Mouse (Mus musculus) embryo, embryonic 9.5 days (tissue): Measurements from ENCODE around the gene Nrxn1.

Experiments
- DNase-seq: peaks from one replicate; pipeline ENCODE4 v3.0.0-alpha.2; 2017; ENCODE audit errors: extremely low spot score

The Nrxn1 gene

GRCm38 (mm10) chr17:90962904-90963531, 129.9 kb downstream of the Nrxn1 start:
- DNase-seq: peak; percentile 24

DNA sequence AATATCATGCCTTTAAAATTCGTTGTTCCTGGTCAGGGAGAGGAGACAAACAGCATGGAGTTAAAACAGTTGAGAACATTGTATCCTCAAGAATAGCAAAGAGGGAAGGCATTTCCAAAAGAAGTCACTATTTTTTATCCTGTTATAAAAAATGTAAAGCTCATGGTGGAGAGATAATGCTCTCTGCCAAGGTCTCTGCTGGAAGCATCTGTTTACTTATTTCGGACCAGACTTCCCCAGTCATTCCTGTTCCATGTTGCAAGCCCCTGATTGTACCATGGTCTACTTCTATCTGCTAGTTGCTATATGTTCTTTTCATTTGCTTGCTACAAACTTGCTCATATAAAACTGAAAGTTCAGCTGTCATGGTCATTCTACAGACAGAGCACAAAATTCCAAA, 137.7 kb downstream of the Nrxn1 start:
- DNase-seq: no peak

DNA sequence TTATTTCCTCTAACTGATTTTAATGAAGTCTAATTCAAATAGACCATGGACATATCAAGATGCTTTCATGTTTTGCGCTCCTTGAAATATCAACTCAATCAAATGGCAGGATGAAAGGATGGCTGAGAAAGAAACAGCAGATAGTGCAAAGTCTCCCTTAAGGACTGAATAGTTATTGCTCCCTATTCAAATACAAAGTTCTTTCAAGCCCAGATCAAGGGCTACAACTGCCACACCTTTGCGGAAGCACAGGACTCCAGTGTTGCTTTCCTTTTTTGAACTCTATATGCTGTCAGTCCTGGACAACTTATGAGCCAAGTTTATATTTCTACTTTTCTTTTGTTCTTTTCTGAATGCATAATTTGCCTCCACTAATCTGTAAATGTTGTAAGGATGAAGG, 157.9 kb downstream of the Nrxn1 start:
- DNase-seq: no peak

GRCm38 (mm10) chr17:90913320-90913719, 179.6 kb downstream of the Nrxn1 start:
- no peak for DNase-seq

DNA sequence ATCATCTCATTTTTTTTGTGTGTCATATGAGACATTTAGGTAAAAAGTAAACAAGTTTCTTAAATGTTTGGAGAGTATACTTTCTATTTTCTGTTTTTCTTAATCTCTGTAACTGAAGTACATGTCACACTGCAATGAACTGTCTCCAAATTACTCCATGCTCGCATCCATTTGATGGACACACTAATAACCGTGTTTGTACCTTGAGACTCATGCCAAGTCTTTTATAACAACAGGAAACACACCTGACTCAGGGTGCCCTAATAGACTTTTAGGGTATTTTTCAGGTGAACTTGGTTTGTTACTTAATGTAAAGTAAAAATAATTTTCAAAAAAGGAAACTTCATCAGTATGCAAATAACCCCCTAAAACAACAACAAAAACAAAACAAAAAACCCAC, 180.1 kb downstream of the Nrxn1 start:
- DNase-seq: no peak

- no peak for DNase-seq
These were observed 180.5 kb downstream of the Nrxn1 start for GRCm38 (mm10) chr17:90912341-90912740.

DNA sequence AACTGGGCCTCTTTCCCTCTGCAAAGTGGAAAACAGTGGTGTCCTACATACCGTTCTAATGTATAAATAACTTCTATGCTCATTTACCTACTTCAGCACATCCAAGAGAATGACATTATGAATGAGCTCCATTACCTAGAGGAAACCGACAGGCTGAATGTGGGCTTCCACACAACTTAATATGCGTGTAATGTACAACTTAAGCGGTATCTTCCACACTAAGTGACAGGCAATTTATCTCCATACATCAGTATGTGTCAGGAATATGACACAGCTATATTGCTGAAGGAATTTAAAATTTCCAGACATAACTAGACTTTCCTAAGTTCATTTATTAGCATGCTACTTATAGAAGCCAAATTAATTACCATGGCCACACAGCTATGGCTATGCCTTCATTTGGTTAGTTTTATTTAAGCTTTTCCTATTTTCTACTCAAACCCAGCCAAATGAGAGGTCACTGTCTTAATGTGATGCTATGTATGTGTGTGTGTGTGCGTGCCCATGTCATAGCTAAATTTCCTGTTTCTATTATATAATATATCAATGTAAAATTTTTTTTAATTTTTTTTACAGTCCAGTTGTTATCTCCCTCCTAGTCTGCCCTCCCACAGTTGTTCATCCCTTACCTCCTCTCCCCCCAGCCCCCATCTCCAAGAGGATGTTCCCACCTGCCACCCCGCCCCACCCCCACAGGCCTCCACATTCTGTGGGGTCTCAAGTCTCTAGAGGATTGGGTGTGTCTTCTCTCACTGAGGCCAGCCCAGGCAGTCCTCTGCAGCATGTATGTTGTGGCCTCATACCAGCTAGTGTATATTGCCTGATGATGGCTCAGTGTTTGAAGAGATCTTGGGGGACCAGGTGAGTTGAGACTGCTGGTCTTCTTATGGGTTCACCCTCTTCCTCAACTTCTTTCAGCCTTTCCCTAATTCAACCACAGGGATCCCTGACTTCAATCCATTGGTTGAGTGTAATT, 186.5 kb downstream of the Nrxn1 start:
- no peak for DNase-seq

DNA sequence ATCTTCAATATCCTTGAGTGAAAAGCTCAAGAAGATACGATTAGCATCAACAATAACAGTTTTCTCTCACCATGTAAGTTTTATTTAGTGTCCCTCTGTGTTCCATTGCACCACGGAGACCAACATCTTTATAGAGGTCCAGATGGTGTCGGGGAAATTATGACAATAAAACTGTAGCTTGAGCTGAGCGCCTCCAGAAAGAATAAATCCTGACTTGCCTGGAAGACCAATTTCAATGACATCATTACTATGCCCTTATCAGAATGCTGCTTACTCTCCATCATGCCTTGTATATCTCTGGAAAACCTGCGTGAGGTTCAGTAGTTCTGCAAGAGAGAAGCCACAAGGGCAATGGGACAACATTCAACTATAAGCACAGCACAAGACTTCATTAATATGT, 187.7 kb downstream of the Nrxn1 start:
- DNase-seq: no peak

- no peak for DNase-seq
These were observed 200.3 kb downstream of the Nrxn1 start for GRCm38 (mm10) chr17:90892327-90893259.

DNA sequence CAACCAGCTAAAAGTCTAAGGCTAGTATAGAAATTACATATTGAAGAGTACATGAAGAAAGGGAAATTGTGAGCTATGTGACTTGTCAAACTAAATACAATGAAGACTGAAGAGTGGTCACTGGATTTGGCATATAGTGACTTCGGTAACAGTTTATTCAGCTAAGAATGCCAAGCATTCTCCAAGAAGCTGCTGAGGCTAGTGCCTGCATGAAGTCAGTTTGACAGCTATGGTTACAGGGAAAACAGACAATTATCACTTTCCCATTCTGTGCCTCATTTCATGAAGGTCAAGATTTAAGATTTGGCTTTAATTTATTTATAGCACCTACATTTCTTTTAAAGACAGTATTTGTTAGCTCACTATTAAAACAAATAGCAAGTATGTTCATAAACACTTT, 201.2 kb downstream of the Nrxn1 start:
- DNase-seq: no peak

- DNase-seq: no peak
These were observed 235.6 kb downstream of the Nrxn1 start for GRCm38 (mm10) chr17:90857225-90857624.

GRCm38 (mm10) chr17:90843876-90844275, 249.0 kb downstream of the Nrxn1 start:
- no peak for DNase-seq

DNA sequence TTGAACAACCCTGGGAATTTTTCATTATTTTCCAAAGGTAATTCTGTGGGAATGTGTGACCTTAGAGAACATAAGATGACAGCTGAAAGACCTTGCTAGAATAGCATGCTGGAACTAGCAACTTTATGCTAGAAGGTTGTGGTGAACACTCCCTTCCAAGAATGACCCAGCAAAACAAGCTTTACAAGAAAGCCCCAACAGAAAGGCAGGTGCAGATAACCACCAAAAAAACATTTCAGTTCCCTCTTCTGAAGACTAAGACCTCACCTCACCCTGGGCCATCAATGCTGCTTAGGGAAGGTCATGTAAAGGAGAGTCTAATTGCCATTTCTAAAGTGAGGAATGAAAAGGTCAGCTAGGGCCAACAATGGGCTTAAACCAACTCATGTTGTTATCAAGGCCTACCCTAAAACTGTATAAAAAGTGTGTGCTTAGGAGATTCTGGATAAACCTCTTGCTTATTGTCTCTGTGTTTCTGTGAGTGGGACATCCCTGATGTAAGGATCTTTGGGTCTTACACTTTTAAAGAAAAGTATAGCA, 249.7 kb downstream of the Nrxn1 start:
- no peak for DNase-seq

- no peak for DNase-seq
These were observed 255.9 kb downstream of the Nrxn1 start for GRCm38 (mm10) chr17:90837022-90837414.

GRCm38 (mm10) chr17:90836154-90837021, 256.5 kb downstream of the Nrxn1 start:
- DNase-seq: no peak

GRCm38 (mm10) chr17:90818340-90818739, 274.5 kb downstream of the Nrxn1 start:
- no peak for DNase-seq

DNA sequence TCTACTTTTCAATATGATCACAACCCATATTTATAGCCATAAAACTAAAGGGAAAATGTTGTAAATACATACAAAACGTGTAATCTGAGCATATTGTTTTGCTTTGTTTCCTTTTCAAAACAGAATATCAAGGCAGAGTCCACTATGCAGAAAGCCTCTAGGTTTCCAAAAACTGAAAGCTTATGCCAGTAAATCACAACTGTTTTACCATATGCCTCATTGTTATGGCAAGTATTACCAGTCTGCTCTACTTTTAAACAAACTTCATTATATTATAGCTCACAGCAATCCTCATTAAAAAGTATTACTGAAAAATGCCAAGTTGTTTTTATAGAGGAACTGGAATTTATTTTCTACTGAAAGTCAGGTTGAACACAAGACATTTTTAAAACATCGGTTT, 275.0 kb downstream of the Nrxn1 start:
- no peak for DNase-seq

DNA sequence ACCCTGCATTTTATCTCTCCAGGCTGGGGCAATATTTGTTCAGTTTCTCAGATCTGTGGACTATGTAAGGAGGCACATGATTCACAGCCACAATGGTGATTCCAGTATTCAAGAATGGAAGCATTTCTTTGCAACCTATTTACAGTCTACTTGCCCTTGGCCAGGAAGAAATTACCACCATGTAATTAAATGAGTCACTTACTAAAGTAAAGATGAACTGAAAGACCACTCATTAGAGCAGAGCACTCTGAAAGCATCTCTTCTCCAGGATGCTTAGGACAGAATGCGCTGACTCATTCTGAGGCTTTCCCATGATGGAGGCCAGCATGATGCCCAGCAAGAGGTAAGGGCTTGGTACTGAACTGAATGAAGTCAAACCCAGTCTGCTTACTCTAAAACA, 277.6 kb downstream of the Nrxn1 start:
- DNase-seq: no peak

GRCm38 (mm10) chr17:90813760-90814159, 279.1 kb downstream of the Nrxn1 start:
- DNase-seq: no peak

- no peak for DNase-seq
These were observed 280.4 kb downstream of the Nrxn1 start for GRCm38 (mm10) chr17:90812485-90812884.
